Mouse (Mus musculus) thymus, adult 2 months (tissue): ENCODE data around the gene Tmem132d.

Experiments used
- CTCF ChIP-seq: fragments of 200-500 bp; IDR thresholded peaks from 2 replicates; pipeline ENCODE4 v1.5.1; 2012; ENCODE audit warnings: mild to moderate bottlenecking, control low read depth, low read length, moderate library complexity, borderline replicate concordance; ENCODE audit not compliant: control insufficient read depth, poor library complexity, insufficient read depth; ENCODE audit errors: extremely low read depth
- POLR2A ChIP-seq: fragments of 200-500 bp; IDR thresholded peaks from 2 replicates; pipeline ENCODE4 v1.6.1; 2012; ENCODE audit warnings: mild to moderate bottlenecking, low read length, control low read depth, moderate library complexity; ENCODE audit not compliant: control insufficient read depth, poor library complexity, insufficient read depth; ENCODE audit errors: extremely low read depth

DNA sequence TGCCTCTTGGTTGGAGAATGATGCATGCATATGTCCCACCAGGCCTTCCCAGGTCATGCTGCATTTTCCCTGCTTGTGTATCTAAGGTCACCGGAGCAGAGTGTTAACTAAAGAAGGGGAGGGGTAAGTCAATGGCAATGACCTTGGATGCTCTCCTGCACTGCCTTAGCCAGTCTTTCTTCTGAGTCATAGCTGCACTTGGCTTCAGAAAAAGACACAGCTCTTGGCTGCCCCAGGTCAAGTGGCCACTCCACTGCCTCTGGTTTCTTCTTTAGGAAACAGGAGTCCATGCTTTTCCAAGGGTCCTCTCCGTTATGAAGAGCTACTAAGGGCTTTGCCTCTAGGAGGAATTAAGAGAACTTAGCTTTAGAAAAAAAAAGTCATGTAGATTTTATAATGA lies 506.2 kb downstream of the Tmem132d start:
- TF ChIP-seq CTCF (no peak), POLR2A (no peak)
